Mouse (Mus musculus) Patski (cell line): ENCODE measurements at regions not wholly inside any gene's neighbourhood (a gene's known extent, or its start where the extent isn't known, plus 50 kb on each side); places are given as distances from the start of the nearest gene placed in this dataset.

Experiments used
- ATAC-seq: fragments of 100-300 bp; one replicate; pipeline ENCODE4 v1.8.0; 2021
- CTCF ChIA-PET: fragments of 350-600 bp; sonication (Branson Sonifier 250); formaldehyde crosslinking; loops from one replicate; lab custom pipeline; 2022; ENCODE audit warnings: inconsistent platforms; lab: Charles Lee
- POLR2A ChIA-PET: fragments of 350-600 bp; sonication (Branson Sonifier 250); formaldehyde crosslinking; loops from one replicate; lab custom pipeline; 2022; ENCODE audit warnings: antibody characterized with exemption, inconsistent platforms; lab: Charles Lee
- DNase-seq: peaks from one replicate; pipeline ENCODE4 v3.0.0-alpha.2; 2011; ENCODE audit warnings: low read depth, low spot score
- H3K27me3 ChIP-seq: fragments of 371-371 bp; one replicate; pipeline ENCODE4 v1.5.1; 2021
- CTCF ChIP-seq: fragments of 100-300 bp; IDR thresholded peaks from one replicate; pipeline ENCODE4 v1.5.1; 2021
- in situ Hi-C: fragments of 300-500 bp; cut with MboI; formaldehyde crosslinking; loops from 3 replicates; pipeline ENCODE4 v1.11.1; 2018; ENCODE audit warnings: low pct_unique_long_range_greater_than_20kb, mixed read lengths

- no peak for DNase-seq
- peak; percentile 94 for TF ChIP-seq CTCF
- POLR2A ChIA-PET = interaction anchor here (0.6 kb wide), 1 partner anchor 466 kb away, joined by 3 read pairs; no protein-coding TSS in a partner anchor
- no peaks in the 10 kb centered on the region for H3K27me3 ChIP-seq
- in situ Hi-C loops = loop anchor here (25.0 kb wide), 3 partner anchors 682 to 1907 kb away; no protein-coding TSS in a partner anchor
- ATAC-seq = peak; percentile 92
- CTCF ChIA-PET = interaction anchor here (0.8 to 7.8 kb wide), 12 partner anchors 10 to 522 kb away, joined by 3 to 113 read pairs (median 4); partner anchors contain the start of gene Galnt4
These were observed 139.9 kb downstream of the Csl start for GRCm38 (mm10) chr10:99619421-99620151.

- TF ChIP-seq CTCF = no peak
These were observed 139.0 kb downstream of the Csl start for GRCm38 (mm10) chr10:99620489-99620888.

GRCm38 (mm10) chr10:99627355-99627754 lies 132.1 kb downstream of the Csl start:
- peaks cover 4% of the 10 kb centered on the region for H3K27me3 ChIP-seq
- ChIA-PET POLR2A (no interaction called here), CTCF (interaction anchor here (1.2 kb wide), 1 partner anchor 12 kb away, joined by 4 read pairs; no protein-coding TSS in a partner anchor)
- ATAC-seq = no peak
- TF ChIP-seq CTCF = no peak
- DNase-seq = no peak
- in situ Hi-C loops = loop anchor here (25.0 kb wide), 1 partner anchor 385 kb away; the partner anchor contains the start of gene Kitl

More at GRCm38 (mm10) chr10:99620489-99620888, 139.0 kb downstream of the Csl start:
- no peak for DNase-seq
- H3K27me3 ChIP-seq = peaks cover 4% of the 10 kb centered on the region
- no peak for ATAC-seq
- ChIA-PET POLR2A (no interaction called here), CTCF (interaction anchor here (0.7 to 7.8 kb wide), 6 partner anchors 11 to 523 kb away, joined by 3 to 113 read pairs (median 4); no protein-coding TSS in a partner anchor)
- in situ Hi-C loops = loop anchor here (25.0 kb wide), 3 partner anchors 683 to 1908 kb away; no protein-coding TSS in a partner anchor

- in situ Hi-C loops = loop anchor here (25.0 kb wide), 1 partner anchor 380 kb away; the partner anchor contains the start of gene Kitl
- CTCF ChIA-PET = interaction anchor here (1.0 to 1.2 kb wide), 3 partner anchors 9 to 13 kb away, joined by 3 to 4 read pairs (median 3); no protein-coding TSS in a partner anchor
These were observed 127.0 kb downstream of the Csl start for GRCm38 (mm10) chr10:99632250-99632985.

GRCm38 (mm10) chr10:99635796-99636195 lies 123.7 kb downstream of the Csl start:
- POLR2A ChIA-PET = no interaction called here
- ATAC-seq = no peak
- CTCF ChIA-PET = interaction anchor here (0.6 kb wide), 1 partner anchor 21 kb away, joined by 3 read pairs; no protein-coding TSS in a partner anchor

More at GRCm38 (mm10) chr10:99632250-99632985, 127.0 kb downstream of the Csl start:
- peak; percentile 71 for ATAC-seq
- no peak for TF ChIP-seq CTCF
- peaks cover 4% of the 10 kb centered on the region for H3K27me3 ChIP-seq
- POLR2A ChIA-PET = interaction anchor here (0.6 kb wide), 2 partner anchors 540 to 840 kb away, joined by 3 read pairs; no protein-coding TSS in a partner anchor
- DNase-seq = no peak

GRCm38 (mm10) chr10:99639022-99639421 lies 120.4 kb downstream of the Csl start:
- H3K27me3 ChIP-seq = peaks cover 4% of the 10 kb centered on the region
- TF ChIP-seq CTCF = no peak
- ATAC-seq (no peak), DNase-seq (no peak)
- POLR2A ChIA-PET = no interaction called here
- CTCF ChIA-PET = interaction anchor here (1.1 kb wide), 1 partner anchor 532 kb away, joined by 3 read pairs; no protein-coding TSS in a partner anchor
- in situ Hi-C loops = loop anchor here (5.0 to 25.0 kb wide), 2 partner anchors 373 to 838 kb away; partner anchors contain the start of gene Kitl

More at GRCm38 (mm10) chr10:99635796-99636195, 123.7 kb downstream of the Csl start:
- in situ Hi-C loops = loop anchor here (5.0 to 25.0 kb wide), 2 partner anchors 377 to 842 kb away; partner anchors contain the start of gene Kitl
- no peak for DNase-seq
- no peak for TF ChIP-seq CTCF
- H3K27me3 ChIP-seq = peaks cover 4% of the 10 kb centered on the region

GRCm38 (mm10) chr10:99639469-99639868 lies 120.0 kb downstream of the Csl start:
- no peak for ATAC-seq
- in situ Hi-C loops = loop anchor here (5.0 to 25.0 kb wide), 2 partner anchors 373 to 838 kb away; partner anchors contain the start of gene Kitl
- CTCF ChIA-PET = interaction anchor here (1.1 to 1.2 kb wide), 2 partner anchors 532 to 830 kb away, joined by 3 read pairs; no protein-coding TSS in a partner anchor
- DNase-seq = no peak
- POLR2A ChIA-PET = no interaction called here
- peaks cover under 1% of the 10 kb centered on the region for H3K27me3 ChIP-seq
- no peak for TF ChIP-seq CTCF

- no peaks in the 10 kb centered on the region for H3K27me3 ChIP-seq
- ATAC-seq (no peak), DNase-seq (no peak)
- in situ Hi-C loops = loop anchor here (5.0 to 25.0 kb wide), 2 partner anchors 371 to 521 kb away; partner anchors contain the start of gene Kitl
- CTCF ChIA-PET = interaction anchor here (0.8 to 2.8 kb wide), 8 partner anchors 10 to 834 kb away, joined by 3 to 8 read pairs (median 3); no protein-coding TSS in a partner anchor
- POLR2A ChIA-PET = no interaction called here
- peak; percentile 89 for TF ChIP-seq CTCF
These were observed 117.7 kb downstream of the Csl start for GRCm38 (mm10) chr10:99641784-99642183.

- no peak for TF ChIP-seq CTCF
- no peak for ATAC-seq
- no peak for DNase-seq
- CTCF ChIA-PET = interaction anchor here (0.8 to 2.8 kb wide), 8 partner anchors 11 to 834 kb away, joined by 3 to 8 read pairs (median 3); no protein-coding TSS in a partner anchor
- no peaks in the 10 kb centered on the region for H3K27me3 ChIP-seq
- in situ Hi-C loops = loop anchor here (5.0 to 25.0 kb wide), 2 partner anchors 370 to 520 kb away; partner anchors contain the start of gene Kitl
- POLR2A ChIA-PET = no interaction called here
These were observed 117.1 kb downstream of the Csl start for GRCm38 (mm10) chr10:99642201-99642827.
